Comparison of ENCODE assay signal across 28 mouse cellular contexts in the genomic region with DNA sequence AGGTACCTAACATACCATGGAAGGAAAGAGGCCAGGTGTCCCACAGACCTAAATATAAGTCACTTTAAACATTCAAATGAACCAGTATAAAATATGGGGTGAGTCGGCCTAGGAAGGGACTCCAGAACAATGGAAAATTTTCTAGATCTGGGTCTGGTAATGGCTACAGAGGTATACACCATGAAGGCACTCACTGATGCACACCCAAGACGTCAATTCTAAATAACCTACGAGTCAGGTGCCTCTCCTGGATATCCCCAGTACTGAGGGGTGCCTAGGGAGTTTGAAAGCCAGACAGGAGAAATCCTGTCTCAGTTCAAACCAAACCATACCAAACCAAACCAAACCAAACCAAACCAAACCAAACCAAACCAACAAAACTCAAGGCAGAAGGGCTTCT. TPM values are rescaled to one million over a fixed set of nuclear protein-coding genes. Genes with fewer than 3 reads are reported as not detected.
"Had no signal": no experiment of that assay in that cellular context is flagged by ENCODE, and none has a peak within 500 bp of the region (broad histone marks: within the 10 kb centered on the region; RNA-seq: fewer than 3 reads in every experiment).

No protein-coding gene starts in this region.

- H3K9ac ChIP-seq: heart, embryonic 13.5 days; heart, embryonic 15.5 days; hindbrain, embryonic 13.5 days; hindbrain, embryonic 15.5 days; kidney, embryonic 15.5 days; limb, embryonic 12.5 days had no signal

- H3K4me1 ChIP-seq: limb, embryonic 12.5 days had no signal

- H3K36me3 ChIP-seq: hindbrain, embryonic 15.5 days had no signal

- ATAC-seq: hindbrain, postnatal 0 days; intestine, embryonic 16.5 days had no signal

- H3K27ac ChIP-seq: gastrocnemius, adult 2 months; heart, embryonic 10.5 days; heart, embryonic 13.5 days; heart, embryonic 15.5 days; hindbrain, embryonic 13.5 days; hindbrain, embryonic 15.5 days; hindbrain, postnatal 0 days; kidney, embryonic 15.5 days; kidney, postnatal 0 days; left cerebral cortex, adult 2 months; limb, embryonic 10.5 days; limb, embryonic 12.5 days had no signal

- H3K4me2 ChIP-seq: heart, embryonic 13.5 days; heart, embryonic 15.5 days; hindbrain, embryonic 13.5 days; hindbrain, embryonic 15.5 days; kidney, embryonic 15.5 days; limb, embryonic 12.5 days; liver, embryonic 11.5 days had no signal

- H3K4me3 ChIP-seq: gastrocnemius, adult 2 months; heart, embryonic 10.5 days; heart, embryonic 13.5 days; heart, embryonic 15.5 days; hindbrain, embryonic 13.5 days; hindbrain, embryonic 15.5 days; kidney, embryonic 15.5 days; left cerebral cortex, adult 2 months; limb, embryonic 10.5 days; limb, embryonic 12.5 days had no signal

- DNase-seq: gastrocnemius, adult 2 months; gastrocnemius, postnatal 10 days; gastrocnemius, postnatal 25 days; heart, adult 18-20 months; heart, postnatal 14 days; heart, postnatal 36 days; kidney, adult 11 months; kidney, adult 2 months; kidney, adult 9 months; kidney, postnatal 14 days; kidney, postnatal 36 days; layer of hippocampus, adult 9-11 months; layer of hippocampus, postnatal 36 days; liver had no signal

- H3K9me3 ChIP-seq: heart, embryonic 10.5 days; heart, embryonic 13.5 days; heart, embryonic 15.5 days; hindbrain, embryonic 13.5 days; hindbrain, embryonic 15.5 days; kidney, embryonic 15.5 days; limb, embryonic 10.5 days; limb, embryonic 12.5 days had no signal

RNA-seq across cellular contexts. Expression of a gene that starts 1.4 kb away (rescaled TPM):
- polyA plus RNA-seq: hindbrain, embryonic 11.5 days; hindbrain, embryonic 13.5 days; hindbrain, embryonic 15.5 days; hindbrain, postnatal 0 days; limb, embryonic 10.5 days had no signal

RNA-seq across cellular contexts. Expression of a gene that starts 6.1 kb away (rescaled TPM):
- polyA plus RNA-seq: liver, embryonic 11.5 days had no signal
